Mouse (Mus musculus) cortical plate, adult 2 months (tissue): ENCODE measurements at regions not wholly inside any gene's neighbourhood (a gene's known extent, or its start where the extent isn't known, plus 50 kb on each side); places are given as distances from the start of the nearest gene placed in this dataset.

Source experiments
- CTCF ChIP-seq: fragments of 200-500 bp; IDR thresholded peaks from 2 replicates; pipeline ENCODE4 v1.5.1; 2011; ENCODE audit warnings: mild to moderate bottlenecking, control low read depth, low read length; ENCODE audit not compliant: insufficient read depth; ENCODE audit errors: extremely low read depth
- POLR2A ChIP-seq: fragments of 200-500 bp; IDR thresholded peaks from 2 replicates; pipeline ENCODE4 v1.6.1; 2011; ENCODE audit warnings: mild to moderate bottlenecking, low read length, control low read depth; ENCODE audit not compliant: insufficient read depth; ENCODE audit errors: extremely low read depth

DNA sequence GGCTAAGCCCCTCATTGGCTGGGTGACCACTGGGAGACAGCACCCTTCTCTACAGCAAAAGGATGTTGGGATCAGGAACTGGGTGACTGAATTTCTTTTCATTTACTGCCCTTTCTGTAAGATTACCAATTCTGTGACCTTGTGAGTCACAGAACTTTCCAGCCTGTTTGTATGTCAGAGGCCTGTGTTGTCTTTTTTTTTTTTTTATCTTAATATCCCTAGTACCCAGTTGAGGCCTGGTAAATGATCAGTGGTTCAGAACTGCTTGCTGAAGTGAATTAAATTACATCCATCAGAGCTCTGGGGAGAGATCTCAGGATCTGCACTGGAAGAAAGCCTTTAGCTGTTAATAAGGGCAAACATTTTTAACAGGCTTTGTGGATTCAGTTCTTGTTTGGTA lies 114.8 kb upstream of the Zfp648 start:
- TF ChIP-seq CTCF (no peak), POLR2A (no peak)
